Mouse (Mus musculus): ENCODE data around the gene Ifitm5. TPM values are rescaled to one million over a fixed set of nuclear protein-coding genes. Genes with fewer than 3 reads are reported as not detected.

Gene Ifitm5
- polyA plus RNA-seq, 1 experiment: 1.4 TPM

DNA sequence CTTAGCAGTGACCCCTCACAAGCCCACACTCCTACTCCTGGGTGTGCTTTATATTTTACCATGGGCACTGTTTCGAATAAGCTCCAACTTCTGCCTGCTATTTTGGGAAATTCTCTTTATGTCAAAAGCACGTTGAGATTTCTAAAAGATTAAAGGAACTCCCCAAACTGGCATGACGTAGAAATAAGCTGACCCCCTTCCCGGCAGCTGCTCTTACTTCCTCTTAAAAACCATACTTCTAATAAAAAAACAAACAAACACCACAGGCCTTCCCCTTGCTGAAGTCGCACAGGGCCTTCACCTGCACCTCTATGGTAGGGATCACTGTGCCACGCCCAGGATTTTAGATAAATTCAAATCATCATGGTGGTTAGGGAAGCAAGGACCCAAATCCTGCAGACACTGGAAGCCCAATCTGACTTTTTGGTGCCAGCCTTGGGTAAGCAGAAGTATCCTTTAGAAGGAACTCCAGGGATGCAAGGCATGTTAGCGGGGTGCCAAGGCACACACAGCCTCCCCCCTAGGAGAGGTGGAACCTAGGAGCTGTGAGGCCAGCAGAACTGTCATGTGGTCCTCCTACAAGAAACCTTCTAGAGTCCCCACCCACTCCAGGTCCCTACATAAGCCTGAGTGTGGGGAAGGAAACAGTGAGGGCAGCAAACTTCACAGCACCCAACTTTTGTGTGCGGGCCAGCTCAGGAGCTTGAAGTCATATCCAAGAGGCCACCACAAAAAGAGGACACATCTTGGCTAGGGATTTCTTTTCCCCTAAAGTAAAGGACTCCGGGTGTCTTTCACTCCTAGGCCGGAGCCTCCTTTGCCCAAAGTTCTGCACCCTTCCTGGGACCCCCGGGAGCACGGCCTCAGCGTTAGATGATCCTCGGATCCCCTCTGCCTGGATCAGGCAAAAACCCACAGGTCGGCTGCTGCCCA, 4.0 kb upstream of the Ifitm5 start:
- TF ChIP-seq CTCF (conservative IDR thresholded peaks at IDR 0.05; ENCODE audit: insufficient read depth, insufficient read length, low read depth, low read length) (no peak), POLR2A (IDR thresholded peaks at IDR 0.05; ENCODE audit: low read depth, low read length) (no peak)
- H3K4me1 ChIP-seq (ENCODE audit: control insufficient read depth, insufficient read depth, low read length): no peaks in the 10 kb centered on the region
- no peak for DNase-seq
- 44% methylated on average over 15 of the region's 15 CpGs for WGBS
- peak overlapping the region; percentile 68 for H3K4me3 ChIP-seq (ENCODE audit: insufficient read depth, low read depth, low read length)
- H3K27ac ChIP-seq (ENCODE audit: insufficient read depth, low read depth, low read length): peak overlapping the region; percentile 60
- H3K36me3 ChIP-seq (ENCODE audit: control insufficient read depth, insufficient read depth, low read length): no peaks in the 10 kb centered on the region
- no peaks in the 10 kb centered on the region for H3K27me3 ChIP-seq (replicated peaks; ENCODE audit: control insufficient read depth, insufficient read depth, low read length)

DNA sequence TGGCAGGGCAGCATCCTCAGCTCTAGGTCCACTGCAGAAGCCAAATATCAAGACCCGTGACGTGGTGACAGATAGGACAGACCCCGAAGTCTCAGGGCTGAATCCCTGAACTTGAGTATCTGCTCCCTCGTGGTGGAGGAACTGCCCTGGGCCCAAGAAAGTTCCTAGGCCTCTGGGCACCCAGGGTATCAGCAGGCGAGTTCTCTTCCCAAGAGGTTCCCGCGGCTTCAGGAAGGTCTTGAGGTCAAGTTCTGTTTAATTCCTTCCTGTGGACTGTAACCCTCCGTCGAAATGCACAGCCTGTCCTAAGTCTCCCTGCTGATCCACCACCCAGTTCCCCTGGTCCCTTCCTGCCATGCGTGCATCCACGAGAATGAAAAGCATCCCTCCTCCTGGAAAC, 3.0 kb upstream of the Ifitm5 start:
- Histone ChIP-seq H3K36me3 (ENCODE audit: control insufficient read depth, insufficient read depth, low read length) (no peaks in the 10 kb centered on the region), H3K27me3 (replicated peaks; ENCODE audit: control insufficient read depth, insufficient read depth, low read length) (no peaks in the 10 kb centered on the region), H3K4me1 (ENCODE audit: control insufficient read depth, insufficient read depth, low read length) (no peaks in the 10 kb centered on the region), H3K27ac (ENCODE audit: insufficient read depth, low read depth, low read length) (peak overlapping the region; percentile 60), H3K4me3 (ENCODE audit: insufficient read depth, low read depth, low read length) (no peak overlapping the region)
- TF ChIP-seq POLR2A (IDR thresholded peaks at IDR 0.05; ENCODE audit: low read depth, low read length): no peak
- no peak for TF ChIP-seq CTCF (conservative IDR thresholded peaks at IDR 0.05; ENCODE audit: insufficient read depth, insufficient read length, low read depth, low read length)
- WGBS: 57% methylated on average over 11 of the region's 11 CpGs
- no peak for DNase-seq

DNA sequence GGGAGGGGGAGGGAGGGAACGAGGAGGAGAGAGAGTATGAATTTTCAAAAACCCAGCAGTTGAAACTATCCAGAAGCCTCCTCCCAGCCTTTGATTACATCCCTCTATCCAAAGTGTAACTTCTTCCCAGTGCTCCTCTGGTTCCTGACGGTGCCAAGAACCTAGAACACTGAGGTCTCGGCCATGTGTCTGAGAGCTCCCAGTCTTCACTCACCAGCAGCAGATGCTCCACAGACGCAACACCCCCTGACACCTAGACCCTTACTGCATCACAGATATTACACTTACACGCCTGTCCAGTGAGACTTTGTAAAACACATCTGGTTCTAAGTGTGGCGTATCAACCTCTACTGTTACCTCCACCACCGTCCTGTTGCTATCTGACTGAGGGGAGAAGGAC, 2.4 kb upstream of the Ifitm5 start:
- no peaks in the 10 kb centered on the region for H3K27me3 ChIP-seq (replicated peaks; ENCODE audit: control insufficient read depth, insufficient read depth, low read length)
- peak overlapping the region; percentile 60; the same call in 1 of the 2 replicates for H3K27ac ChIP-seq (ENCODE audit: insufficient read depth, low read depth, low read length)
- H3K4me1 ChIP-seq (ENCODE audit: control insufficient read depth, insufficient read depth, low read length): no peaks in the 10 kb centered on the region
- 77% methylated on average over 7 of the region's 7 CpGs for WGBS
- H3K36me3 ChIP-seq (ENCODE audit: control insufficient read depth, insufficient read depth, low read length): no peaks in the 10 kb centered on the region
- H3K4me3 ChIP-seq (ENCODE audit: insufficient read depth, low read depth, low read length): no peak overlapping the region
- DNase-seq: no peak
- TF ChIP-seq POLR2A (IDR thresholded peaks at IDR 0.05; ENCODE audit: low read depth, low read length): no peak
- no peak for TF ChIP-seq CTCF (conservative IDR thresholded peaks at IDR 0.05; ENCODE audit: insufficient read depth, insufficient read length, low read depth, low read length)

DNA sequence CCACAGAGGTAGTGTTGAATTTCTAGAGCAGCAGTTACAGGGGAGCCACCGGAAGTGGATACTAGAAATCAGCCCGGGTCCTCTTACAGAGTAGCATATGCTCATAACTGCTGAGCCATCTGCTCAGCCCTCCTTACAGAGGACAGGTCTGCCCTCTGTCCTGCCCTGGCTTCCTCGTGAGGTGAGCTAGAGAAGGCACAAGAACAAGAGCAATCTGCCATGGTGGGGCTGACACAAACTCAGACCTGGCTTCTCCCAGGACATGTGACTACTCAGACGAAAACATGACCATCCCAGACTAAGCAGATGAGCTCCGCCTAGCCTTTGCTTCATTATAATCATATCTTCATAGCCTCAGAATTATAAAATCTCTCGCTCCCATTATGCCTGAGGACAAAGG, 1.7 kb upstream of the Ifitm5 start:
- no peaks in the 10 kb centered on the region for H3K4me1 ChIP-seq (ENCODE audit: control insufficient read depth, insufficient read depth, low read length)
- TF ChIP-seq POLR2A (IDR thresholded peaks at IDR 0.05; ENCODE audit: low read depth, low read length): no peak
- WGBS: 55% methylated on average over 6 of the region's 6 CpGs

DNA sequence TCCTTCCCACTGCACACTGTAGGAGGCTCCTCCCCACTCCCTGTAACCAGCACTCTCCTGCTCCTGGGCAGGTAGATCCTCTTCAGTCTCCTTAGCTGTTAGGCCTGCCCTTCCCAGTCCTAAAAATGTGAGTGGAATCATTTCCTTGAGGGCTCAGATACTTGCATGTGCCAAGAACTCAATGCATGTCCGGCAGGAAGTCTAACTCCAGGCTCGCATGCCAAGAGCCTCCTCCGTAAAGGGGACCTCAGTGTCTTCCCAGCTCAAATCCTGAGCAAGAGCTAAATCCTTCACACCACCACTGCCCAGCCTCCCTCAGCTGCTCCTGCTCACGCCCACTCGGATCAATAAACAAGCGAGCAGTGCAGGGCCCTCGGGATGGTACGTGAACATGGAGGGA, 960 bp upstream of the Ifitm5 start:
- H3K27me3 ChIP-seq (replicated peaks; ENCODE audit: control insufficient read depth, insufficient read depth, low read length): no peaks in the 10 kb centered on the region
- DNase-seq: peak; percentile 79
- TF ChIP-seq CTCF (conservative IDR thresholded peaks at IDR 0.05; ENCODE audit: insufficient read depth, insufficient read length, low read depth, low read length) (no peak), POLR2A (IDR thresholded peaks at IDR 0.05; ENCODE audit: low read depth, low read length) (no peak)
- no peaks in the 10 kb centered on the region for H3K36me3 ChIP-seq (ENCODE audit: control insufficient read depth, insufficient read depth, low read length)
- H3K4me3 ChIP-seq (ENCODE audit: insufficient read depth, low read depth, low read length): no peak overlapping the region
- WGBS: 39% methylated on average over 8 of the region's 8 CpGs
- peak overlapping the region; percentile 30 for H3K27ac ChIP-seq (ENCODE audit: insufficient read depth, low read depth, low read length)
- H3K4me1 ChIP-seq (ENCODE audit: control insufficient read depth, insufficient read depth, low read length): no peaks in the 10 kb centered on the region

More for the DNA sequence above, 1.7 kb upstream of the Ifitm5 start:
- DNase-seq: no peak
- Histone ChIP-seq H3K27ac (ENCODE audit: insufficient read depth, low read depth, low read length) (no peak overlapping the region), H3K4me3 (ENCODE audit: insufficient read depth, low read depth, low read length) (no peak overlapping the region), H3K36me3 (ENCODE audit: control insufficient read depth, insufficient read depth, low read length) (no peaks in the 10 kb centered on the region), H3K27me3 (replicated peaks; ENCODE audit: control insufficient read depth, insufficient read depth, low read length) (no peaks in the 10 kb centered on the region)

DNA sequence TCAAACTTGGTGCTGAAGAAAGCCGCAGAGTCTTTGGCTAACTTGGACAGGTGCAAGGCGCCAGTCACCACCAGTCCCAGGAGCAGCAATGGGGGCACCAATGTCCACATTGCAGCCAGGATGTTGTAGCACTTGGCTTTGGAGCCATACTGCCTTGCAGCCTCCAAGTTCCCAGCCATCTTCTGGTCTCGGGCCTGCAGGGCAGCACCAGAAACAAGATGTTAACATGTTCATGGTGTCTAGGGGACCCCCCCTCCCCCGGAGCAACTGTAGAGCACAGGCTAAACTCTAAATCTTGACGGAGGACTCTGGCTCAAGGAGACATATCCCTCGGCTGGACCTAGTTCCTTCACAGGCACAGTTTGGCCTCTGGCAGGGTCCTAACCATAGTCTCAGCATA, 836 bp downstream of the Ifitm5 start:
- H3K27ac ChIP-seq (ENCODE audit: insufficient read depth, low read depth, low read length): no peak overlapping the region
- no peaks in the 10 kb centered on the region for H3K36me3 ChIP-seq (ENCODE audit: control insufficient read depth, insufficient read depth, low read length)
- H3K4me3 ChIP-seq (ENCODE audit: insufficient read depth, low read depth, low read length): no peak overlapping the region
- no peaks in the 10 kb centered on the region for H3K27me3 ChIP-seq (replicated peaks; ENCODE audit: control insufficient read depth, insufficient read depth, low read length)
- DNase-seq: no peak
- no peak for TF ChIP-seq POLR2A (IDR thresholded peaks at IDR 0.05; ENCODE audit: low read depth, low read length)
- no peak for TF ChIP-seq CTCF (conservative IDR thresholded peaks at IDR 0.05; ENCODE audit: insufficient read depth, insufficient read length, low read depth, low read length)
- H3K4me1 ChIP-seq (ENCODE audit: control insufficient read depth, insufficient read depth, low read length): no peaks in the 10 kb centered on the region
- 92% methylated on average over 6 of the region's 6 CpGs for WGBS

DNA sequence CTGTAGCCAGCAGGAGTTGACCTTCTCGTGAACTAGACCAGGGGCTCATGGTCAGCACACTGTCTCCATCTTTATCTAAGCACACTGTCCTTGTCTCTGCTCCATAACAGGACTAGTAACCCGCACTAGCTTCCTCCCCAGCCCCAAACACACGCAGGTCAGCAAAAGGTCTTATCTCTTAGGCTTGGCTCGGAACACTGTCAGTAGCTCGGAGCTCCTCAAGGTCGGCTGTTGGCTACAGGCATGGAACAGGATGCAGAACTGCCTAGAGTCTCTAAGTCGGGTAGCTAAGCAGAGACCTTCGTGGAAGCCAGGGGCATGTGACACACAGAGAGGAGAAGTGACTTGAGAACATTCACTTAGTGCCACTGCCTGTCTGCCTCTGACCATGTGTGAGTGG, 1.9 kb downstream of the Ifitm5 start:
- H3K27me3 ChIP-seq (replicated peaks; ENCODE audit: control insufficient read depth, insufficient read depth, low read length): no peaks in the 10 kb centered on the region
- 62% methylated on average over 8 of the region's 8 CpGs for WGBS
- DNase-seq: peak; percentile 46
- TF ChIP-seq CTCF (conservative IDR thresholded peaks at IDR 0.05; ENCODE audit: insufficient read depth, insufficient read length, low read depth, low read length) (no peak), POLR2A (IDR thresholded peaks at IDR 0.05; ENCODE audit: low read depth, low read length) (no peak)
- H3K27ac ChIP-seq (ENCODE audit: insufficient read depth, low read depth, low read length): no peak overlapping the region
- H3K4me3 ChIP-seq (ENCODE audit: insufficient read depth, low read depth, low read length): no peak overlapping the region
- no peaks in the 10 kb centered on the region for H3K36me3 ChIP-seq (ENCODE audit: control insufficient read depth, insufficient read depth, low read length)
- no peaks in the 10 kb centered on the region for H3K4me1 ChIP-seq (ENCODE audit: control insufficient read depth, insufficient read depth, low read length)

Measured in kidney, adult 2 months (tissue).